Mouse (Mus musculus) splenic B cell, adult 2 months (primary cell): ENCODE results near the gene Vsx2.
A peak's percentile ranks its signal among the peaks of the same experiment; 100 is the strongest.
"Not testable (repeated sequence)": the region's sequence is repeated elsewhere in the genome, so short reads cannot be mapped to it uniquely, and the experiment has no call there.

Source experiments
- DNase-seq: peaks from one replicate; pipeline ENCODE4 v3.0.0-alpha.2; 2011; ENCODE audit warnings: low read depth, low spot score
- H3K27me3 ChIP-seq: 2 replicates; pipeline ENCODE4 v1.6.1; 2012; ENCODE audit warnings: mild to moderate bottlenecking, low read length, moderate library complexity, mixed read lengths; ENCODE audit not compliant: control insufficient read depth, poor library complexity, insufficient read depth, severe bottlenecking
- H3K36me3 ChIP-seq: 2 replicates; pipeline ENCODE4 v1.6.1; 2012; ENCODE audit warnings: mild to moderate bottlenecking, low read length, moderate library complexity, mixed read lengths; ENCODE audit not compliant: control insufficient read depth, poor library complexity, insufficient read depth, severe bottlenecking

Gene Vsx2

DNA sequence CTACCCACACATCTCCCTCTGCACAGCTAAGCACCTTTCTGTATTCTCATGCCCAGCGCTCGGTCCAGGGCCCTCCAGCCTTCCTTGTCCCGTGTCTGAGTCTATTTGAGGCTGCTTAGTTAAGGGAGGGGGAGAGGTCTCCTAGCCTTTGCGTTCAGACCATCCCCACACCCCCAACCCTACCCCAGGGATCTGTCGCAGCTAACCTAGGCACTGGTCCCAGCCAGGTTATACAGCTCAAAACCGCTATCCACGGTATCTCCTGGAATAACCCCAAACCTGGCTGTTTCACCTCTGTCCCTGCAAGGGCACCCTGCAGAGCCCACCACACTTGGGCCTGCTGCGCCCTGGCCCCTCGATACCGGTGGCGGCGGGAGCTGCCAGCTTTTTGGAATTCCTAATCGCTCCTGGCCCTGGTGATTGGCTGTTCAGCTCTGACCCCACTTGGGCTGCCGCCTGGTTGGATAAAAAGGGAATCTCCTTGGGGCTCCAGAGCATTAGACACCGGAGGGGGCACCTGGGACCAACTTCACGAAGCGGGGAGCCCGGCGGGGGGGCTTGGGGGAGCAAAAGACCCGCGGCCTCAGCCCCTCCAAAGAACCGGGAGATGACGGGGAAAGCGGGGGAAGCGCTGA, at the start of gene Vsx2:
Gene Vsx2, plus strand, starts transcription at position 427 of the 635 bp plus-strand sequence.
- H3K27me3 ChIP-seq = peaks cover 5% of the 10 kb centered on the region
- DNase-seq = no peak
- H3K36me3 ChIP-seq = no peaks in the 10 kb centered on the region

DNA sequence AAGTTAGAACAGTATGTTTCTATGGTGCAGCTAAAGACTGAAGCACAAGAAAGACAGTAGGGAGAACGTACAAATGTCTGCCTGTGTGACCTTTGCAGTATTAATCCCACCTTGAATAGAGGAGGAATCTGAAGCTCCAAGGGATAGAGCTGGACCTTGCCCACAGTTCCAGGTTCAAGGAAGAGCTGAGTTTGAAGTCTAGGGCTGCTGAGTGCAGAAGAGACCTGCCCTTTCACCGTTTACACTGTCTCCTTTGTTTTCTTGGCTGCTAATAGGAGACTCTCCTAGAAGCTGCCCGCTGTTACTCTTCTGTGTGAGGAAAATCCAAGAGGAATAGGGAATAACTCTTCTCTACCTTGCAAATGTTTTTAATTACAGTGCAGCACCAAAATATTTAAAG, 45.8 kb upstream of the Vsx2 start:
- DNase-seq = no peak
- H3K36me3 ChIP-seq = 0 out of 2 replicates have a peak, but pooled peaks cover 4% of the 10 kb centered on the region
- H3K27me3 ChIP-seq = no peaks in the 10 kb centered on the region

DNA sequence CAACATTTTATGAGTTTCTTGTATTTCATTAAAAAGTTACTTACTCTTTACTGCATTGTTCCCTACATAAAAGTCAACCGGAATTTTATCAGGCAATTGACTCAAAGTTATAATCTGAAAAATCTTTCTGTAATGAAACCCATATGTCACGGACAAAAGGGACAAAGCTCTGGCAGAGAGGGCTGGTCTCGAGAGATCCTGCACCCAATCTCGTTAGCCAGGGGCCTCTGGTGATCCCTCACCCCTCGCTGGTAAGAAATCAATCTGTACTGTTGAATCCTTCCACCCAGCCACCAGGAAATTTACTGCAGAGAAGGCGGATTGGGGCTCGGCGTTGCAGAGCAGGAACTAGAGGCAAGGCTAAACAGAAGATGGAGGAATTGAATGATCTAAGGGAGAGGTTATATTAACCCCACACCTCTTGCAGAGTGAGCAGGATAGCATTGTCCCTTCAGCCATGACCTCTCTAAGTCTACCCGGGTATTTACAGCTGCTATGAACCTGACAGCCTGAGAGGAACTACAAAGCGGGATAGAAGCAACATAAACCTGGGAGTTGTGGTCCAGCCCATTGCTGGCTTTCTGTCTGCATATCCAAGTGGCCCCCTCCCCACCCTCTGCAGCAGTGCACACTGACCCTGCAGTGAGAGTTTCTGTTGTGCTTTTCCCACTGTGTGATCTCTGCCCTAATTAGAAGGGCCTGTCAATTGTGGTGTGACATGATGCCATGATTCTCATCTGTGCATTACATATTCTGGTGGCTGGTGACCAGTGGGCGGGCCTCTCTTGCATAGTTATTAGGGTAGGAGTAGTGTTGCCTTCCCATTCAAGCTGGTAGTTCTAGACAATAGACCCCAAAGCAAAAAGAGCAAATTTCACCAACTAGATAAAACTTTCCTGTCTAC, 45.2 kb upstream of the Vsx2 start:
- DNase-seq = no peak
- no peaks in the 10 kb centered on the region for H3K27me3 ChIP-seq
- 0 out of 2 replicates have a peak, but pooled peaks cover 4% of the 10 kb centered on the region for H3K36me3 ChIP-seq

DNA sequence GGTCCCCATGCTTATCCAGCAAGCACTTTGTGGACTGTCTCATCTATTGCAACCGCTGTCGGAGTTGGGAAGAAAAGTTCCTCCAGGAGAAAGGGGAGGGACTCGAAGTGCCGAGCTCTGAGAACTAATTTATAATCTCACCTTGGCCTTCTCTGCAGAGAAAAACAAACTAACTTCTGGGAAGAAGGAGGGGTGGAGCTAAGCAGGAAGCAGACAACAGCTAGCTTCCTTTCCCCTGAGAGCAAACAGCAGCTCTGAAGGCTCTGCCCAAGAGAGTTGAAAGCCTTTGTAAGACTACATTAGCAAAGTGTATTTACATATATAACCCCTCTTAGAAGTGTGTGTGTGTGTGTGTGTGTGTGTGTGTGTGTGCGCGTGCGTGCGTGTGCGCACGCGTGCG, 44.1 kb upstream of the Vsx2 start:
- DNase-seq = no peak
- Histone ChIP-seq H3K27me3 (no peaks in the 10 kb centered on the region), H3K36me3 (0 out of 2 replicates have a peak, but pooled peaks cover 4% of the 10 kb centered on the region)

DNA sequence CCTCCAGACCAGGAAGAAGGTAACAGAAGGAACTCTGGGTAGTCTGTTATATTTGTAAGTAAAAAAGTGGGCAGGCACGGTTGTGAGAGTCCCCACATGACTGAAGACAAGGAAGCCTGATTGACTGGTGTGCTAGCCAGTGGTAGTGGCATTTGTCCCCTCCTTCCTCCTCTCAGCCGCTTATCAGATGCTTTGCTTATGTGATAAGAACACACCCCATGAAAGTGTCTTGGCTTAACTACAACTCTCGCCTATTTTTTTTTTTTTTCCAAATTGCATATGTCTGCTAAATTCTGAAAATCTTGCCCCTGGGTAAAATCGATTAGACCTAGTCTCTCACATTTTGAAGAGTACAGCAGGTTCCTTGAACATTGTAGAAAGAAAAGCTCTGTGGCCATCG, 39.1 kb upstream of the Vsx2 start:
- no peaks in the 10 kb centered on the region for H3K27me3 ChIP-seq

DNA sequence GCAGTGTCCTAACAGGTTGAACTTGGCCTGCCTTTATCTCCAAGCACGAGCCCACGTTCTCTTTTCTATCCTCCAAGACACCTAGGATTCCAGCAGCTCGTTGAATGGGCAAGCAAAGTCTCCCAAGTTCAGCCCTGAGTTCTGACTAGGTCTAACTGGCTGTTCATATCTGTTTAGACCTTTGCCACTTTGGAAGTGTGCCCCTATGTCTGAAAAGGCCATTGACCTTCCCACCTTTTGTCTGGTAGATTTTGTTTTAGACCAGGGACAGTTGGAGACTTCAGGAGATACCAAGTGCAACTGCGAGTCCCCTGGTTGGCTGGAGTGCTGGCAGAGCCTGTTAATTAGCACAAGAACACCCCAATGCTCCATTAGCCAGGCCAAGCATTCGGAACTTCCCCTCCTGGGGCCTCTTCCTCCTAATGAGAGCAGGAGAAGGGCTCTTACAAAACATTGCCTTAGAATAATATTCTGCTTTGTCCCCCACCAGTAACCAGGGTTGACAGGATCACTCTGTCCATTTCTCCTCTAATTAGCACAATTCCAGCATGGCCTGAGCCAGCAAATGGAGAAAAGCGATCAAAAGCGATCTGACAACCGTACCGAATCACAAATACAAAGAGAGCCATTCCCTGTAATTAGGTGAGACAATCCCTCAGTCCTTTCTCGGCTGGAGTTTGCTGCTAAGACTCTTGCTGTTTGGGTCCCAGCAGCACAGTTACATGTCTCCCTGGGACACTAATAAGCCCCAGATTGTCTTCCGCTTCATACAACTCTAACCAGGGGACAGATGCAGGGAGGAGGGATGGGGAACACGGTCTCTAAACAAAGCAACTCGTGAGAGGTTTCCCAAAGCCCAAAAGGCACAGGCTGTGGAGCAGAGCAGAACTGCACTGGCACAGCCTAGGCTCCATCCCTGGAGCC, 37.4 kb upstream of the Vsx2 start:
- no peaks in the 10 kb centered on the region for H3K27me3 ChIP-seq
- peaks cover 3% of the 10 kb centered on the region for H3K36me3 ChIP-seq
- no peak for DNase-seq

More for the DNA sequence above, 39.1 kb upstream of the Vsx2 start:
- H3K36me3 ChIP-seq = peaks cover 5% of the 10 kb centered on the region
- DNase-seq = no peak

DNA sequence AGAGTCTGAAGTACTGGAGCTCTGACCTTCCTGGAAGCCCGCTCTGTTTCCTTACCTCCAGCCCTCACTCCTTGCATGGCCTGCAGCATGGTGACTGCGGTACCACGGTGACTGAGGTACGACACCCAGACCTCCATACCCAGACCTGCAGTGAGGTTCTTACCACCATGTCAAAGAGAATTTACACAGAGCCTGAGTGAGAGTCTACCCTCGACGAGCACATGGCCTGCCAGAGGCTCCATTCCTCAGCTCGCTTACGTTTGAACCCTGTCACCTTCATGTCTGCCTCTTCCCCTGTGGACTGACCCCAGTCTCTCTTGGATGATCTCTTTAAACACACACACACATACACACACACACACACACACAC, 36.7 kb upstream of the Vsx2 start:
- no peaks in the 10 kb centered on the region for H3K27me3 ChIP-seq
- DNase-seq = no peak
- H3K36me3 ChIP-seq = peaks cover 3% of the 10 kb centered on the region

DNA sequence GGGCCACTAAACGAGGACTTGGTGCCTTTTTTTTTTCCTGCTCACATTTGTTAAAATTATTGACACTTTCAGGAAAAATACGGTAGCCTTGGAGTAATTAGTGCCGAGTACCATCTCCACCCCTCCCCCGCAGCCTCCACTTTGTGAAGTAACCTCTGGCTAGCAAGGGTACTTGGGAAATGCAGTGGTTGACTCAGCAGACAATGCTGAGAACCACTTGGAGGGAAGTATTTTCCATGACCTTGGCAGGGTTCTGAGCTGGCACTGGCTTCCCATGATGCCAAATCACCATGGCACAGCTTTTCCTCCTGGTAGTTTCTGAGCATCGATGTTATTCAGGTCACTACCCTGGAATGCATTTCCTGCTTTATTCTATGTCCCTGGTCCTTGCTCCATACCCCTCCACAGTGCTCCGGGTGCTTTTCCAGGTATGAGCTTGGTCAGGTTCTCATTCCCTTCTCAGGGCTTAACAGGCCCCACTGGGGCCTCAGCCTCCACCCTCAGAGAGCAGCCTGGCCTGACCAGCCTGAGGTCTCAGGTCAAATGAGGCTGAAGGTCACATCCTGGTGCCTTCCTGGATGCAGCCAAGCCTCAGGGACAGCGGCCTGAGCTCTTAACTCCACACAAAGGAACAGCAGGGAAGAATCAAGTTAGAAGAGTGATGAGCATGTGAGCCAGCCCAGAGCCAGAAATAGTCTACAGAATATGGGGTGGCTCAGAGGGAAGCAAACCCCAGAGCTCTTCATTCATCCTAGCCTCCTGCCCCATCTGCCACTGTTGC, 35.7 kb upstream of the Vsx2 start:
- Histone ChIP-seq H3K36me3 (peaks cover 3% of the 10 kb centered on the region), H3K27me3 (no peaks in the 10 kb centered on the region)
- no peak for DNase-seq

DNA sequence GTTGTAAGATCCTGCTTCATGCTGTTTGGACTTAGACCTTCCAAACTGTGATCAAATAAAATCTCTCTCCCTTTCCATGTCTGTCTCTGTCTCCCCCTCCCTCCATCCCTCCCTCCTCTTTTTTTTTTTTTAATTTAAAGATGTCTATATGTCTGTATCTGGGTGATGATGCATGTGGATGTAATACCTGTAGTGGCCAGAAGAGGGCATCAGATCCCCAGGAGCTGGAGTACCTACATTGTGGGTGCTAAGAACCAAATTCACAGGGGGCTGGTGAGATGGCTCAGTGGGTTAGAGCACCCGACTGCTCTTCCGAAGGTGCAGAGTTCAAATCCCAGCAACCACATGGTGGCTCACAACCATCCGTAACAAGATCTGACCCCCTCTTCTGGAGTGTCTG, 30.0 kb upstream of the Vsx2 start:
- DNase-seq = peak; percentile 40
- H3K27me3 ChIP-seq, H3K36me3 ChIP-seq: not testable (repeated sequence)

DNA sequence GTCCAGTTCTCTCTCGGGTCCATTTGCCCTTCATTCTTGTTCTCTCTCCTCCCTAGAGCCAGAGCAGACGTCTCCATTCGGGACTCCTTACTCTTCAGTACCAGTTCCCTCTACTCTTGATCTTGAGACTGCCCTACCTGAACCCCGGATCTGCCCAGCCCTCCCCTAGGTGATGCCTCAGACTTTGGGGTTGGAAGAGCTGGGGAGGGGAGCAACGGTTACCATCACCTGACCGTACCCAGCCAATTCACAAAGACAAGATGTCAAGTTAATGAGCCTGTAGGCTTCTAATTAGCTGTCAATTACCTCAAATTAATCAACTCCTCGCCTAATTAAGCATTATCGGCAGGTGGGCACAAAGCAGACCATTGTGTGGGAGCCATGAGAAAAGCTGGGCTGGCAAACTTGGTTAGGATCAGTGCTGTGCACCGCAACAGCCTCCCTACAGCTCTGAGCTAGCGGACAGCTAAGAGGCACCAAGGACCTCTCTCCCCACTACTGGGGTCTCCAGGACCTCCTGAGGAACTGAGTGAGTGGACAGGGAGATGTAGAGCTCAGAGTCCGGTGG, 28.1 kb upstream of the Vsx2 start:
- no peaks in the 10 kb centered on the region for H3K36me3 ChIP-seq
- no peak for DNase-seq
- H3K27me3 ChIP-seq = no peaks in the 10 kb centered on the region

DNA sequence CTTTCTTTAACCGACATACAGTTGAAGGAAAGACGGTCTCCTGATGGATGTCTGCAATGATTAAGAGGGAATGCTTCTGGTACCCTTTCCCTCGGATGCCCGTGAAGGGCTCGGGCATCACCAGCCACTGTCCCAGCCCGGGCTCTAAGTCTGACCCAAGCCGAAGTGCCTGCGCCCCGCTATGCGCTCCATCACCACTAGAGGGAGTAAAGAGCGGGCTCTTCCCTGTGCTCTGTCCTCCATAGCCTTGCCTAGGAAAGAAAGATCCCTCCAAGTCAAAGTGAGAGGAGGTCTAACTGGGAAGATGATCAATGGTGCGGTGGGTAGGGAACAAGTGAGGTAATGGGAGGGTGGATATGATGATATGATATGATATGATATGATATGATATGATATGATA, 23.5 kb upstream of the Vsx2 start:
- no peaks in the 10 kb centered on the region for H3K27me3 ChIP-seq
- DNase-seq = peak; percentile 65
- H3K36me3 ChIP-seq = no peaks in the 10 kb centered on the region

DNA sequence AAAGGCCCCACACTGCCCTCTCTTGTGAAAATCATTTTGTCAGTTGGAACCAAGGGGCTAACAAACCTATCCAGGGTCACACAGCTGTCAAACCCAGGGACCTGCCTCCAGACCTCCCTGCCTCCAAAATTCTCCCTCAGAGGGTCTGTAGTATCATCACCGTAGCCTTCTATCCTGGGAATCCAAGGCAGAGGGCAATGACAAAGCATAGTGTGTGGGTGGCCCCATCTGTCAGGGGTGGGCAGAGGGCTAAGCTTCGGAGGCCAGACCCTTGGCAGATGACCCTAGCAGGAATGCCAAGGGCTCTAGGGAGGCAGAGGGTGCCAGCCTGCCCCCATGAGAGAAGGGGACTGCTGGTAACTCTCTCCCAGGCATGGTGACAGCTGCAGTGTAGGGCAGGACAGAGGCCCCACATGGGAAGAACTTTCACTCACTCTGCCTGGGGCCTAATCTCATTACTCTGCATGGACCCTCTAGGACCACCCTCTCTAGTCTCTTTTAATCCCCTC, 22.9 kb upstream of the Vsx2 start:
- no peak for DNase-seq
- Histone ChIP-seq H3K36me3 (no peaks in the 10 kb centered on the region), H3K27me3 (no peaks in the 10 kb centered on the region)

DNA sequence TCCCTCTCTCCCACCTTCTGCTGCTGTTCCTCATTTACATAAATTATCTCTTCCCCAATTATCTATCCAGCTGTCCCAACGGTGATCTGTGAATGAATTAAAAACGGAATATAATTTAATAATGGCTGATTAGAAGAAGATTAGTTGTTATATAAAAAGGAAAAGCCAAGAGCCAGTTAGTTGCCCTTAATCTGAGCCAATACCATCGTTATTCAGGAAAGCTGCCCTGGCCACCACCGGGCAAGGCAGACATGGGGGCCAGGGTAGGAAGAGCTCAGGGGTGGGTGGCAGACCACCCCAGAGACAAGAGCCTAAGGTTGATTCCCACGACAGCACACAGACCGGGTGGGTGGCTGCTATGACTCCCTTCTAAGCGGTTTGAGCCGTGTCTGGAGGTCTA, 21.3 kb upstream of the Vsx2 start:
- no peaks in the 10 kb centered on the region for H3K27me3 ChIP-seq
- DNase-seq = no peak
- no peaks in the 10 kb centered on the region for H3K36me3 ChIP-seq

DNA sequence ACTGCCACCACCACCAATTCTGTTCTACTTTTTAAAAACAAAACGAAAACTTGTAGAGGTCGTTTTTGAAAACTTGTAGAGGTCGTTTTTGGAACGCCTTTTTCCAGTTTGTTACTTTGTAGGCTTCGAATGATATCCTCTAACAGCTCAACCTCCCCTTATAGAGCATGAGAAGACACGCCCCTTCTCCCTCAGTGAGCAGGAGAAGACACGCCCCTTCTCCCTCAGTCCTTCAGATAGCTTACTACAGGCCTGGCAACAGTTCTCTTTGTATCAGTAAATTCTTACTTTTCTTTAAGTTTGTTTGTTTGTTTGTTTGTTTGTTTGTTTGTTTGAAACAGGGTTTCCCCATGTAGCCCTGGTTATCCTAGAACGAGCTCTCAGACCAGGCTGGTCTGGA, 14.3 kb upstream of the Vsx2 start:
- DNase-seq = no peak
- Histone ChIP-seq H3K36me3 (no peaks in the 10 kb centered on the region), H3K27me3 (no peaks in the 10 kb centered on the region)
